Mouse (Mus musculus) cerebellum, postnatal 4 days (tissue): ENCODE results near the gene Gm10696.
"Not testable (repeated sequence)": the region's sequence is repeated elsewhere in the genome, so short reads cannot be mapped to it uniquely, and the experiment has no call there.

ENCODE experiments used
- DNase-seq, 2 experiments: peaks; one replicate each; pipeline ENCODE4 v3.0.0; 2022; ENCODE audit warnings: low spot score in 2 of 2, mixed read lengths in 1 of 2

Gene Gm10696

GRCm38 (mm10) chr3:94178093-94178492 is at the start of gene Gm10696:
Gm10696 (minus strand) TSS chr3:94178193.
- not testable (repeated sequence) for DNase-seq

GRCm38 (mm10) chr3:94196414-94196813 is 18.4 kb upstream of the Gm10696 start, which contains the start of gene Gm5286:
Gm5286 (plus strand) TSS chr3:94196714.
- not testable (repeated sequence) for DNase-seq

- not testable (repeated sequence) for DNase-seq
Observed at GRCm38 (mm10) chr3:94167351-94167750, 10.6 kb downstream of the Gm10696 start.
